Mouse (Mus musculus): ENCODE results near the gene Cacna1h. TPM values are rescaled to one million over a fixed set of nuclear protein-coding genes. Genes with fewer than 3 reads are reported as not detected.

Gene Cacna1h
- 10 to 100 TPM; 14.5 to 19.1 TPM for total RNA-seq (2021)

DNA sequence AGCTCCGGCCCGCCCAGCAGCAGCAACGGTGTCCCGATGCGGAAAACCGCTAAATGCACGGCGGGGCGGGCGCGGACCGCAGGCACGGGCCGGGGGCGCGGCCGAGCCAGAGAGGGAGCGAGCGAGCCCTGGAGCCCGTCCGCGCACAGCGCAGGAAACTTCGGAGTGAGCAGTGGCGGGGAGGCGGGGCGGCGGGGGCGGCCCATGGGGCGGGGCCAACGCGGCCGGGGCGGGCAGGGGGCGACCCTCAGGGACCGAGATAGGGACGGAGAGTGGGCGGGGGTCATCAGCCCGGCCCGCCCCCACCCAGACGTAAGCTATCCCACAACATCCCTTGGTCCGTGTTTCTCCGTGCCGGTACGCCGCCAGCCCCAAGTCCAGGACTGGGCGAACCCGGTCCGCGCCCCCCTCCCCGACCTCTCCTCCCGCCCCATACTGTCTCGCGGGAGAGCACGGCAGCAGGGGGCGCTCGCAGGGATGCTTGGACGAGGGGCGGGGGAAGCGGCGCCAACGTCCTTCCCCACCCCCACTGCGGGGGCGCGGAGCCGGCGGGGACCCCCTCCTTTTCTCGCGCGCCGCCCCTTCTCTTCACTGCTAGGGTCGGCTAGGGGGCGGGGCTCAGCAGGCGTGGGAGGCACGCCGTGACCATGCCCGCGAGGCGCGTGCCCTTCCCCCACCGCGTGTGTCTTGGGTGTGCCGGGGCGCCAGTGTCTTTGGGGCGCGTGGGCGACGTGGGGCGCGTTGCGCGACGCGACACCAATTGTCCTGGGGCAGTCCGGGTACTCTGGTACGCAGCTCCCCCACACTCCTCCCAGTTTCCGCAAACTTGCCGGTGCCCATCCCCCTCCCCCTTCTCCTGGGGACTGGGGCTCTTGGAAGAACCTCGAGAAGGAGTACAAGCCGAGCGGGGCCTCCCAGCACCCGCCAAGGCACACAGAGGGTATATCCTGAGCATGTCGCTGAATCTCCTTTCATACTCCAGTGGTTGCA lies at the start of gene Cacna1h:
TSS of gene Cacna1h (minus strand) at position 167 of the 990 bp plus-strand sequence.
- peak; percentile 81 for DNase-seq

GRCm38 (mm10) chr17:25482092-25482491 lies 48.5 kb upstream of the Cacna1h start:
- no peak for DNase-seq

GRCm38 (mm10) chr17:25480820-25481219 lies 47.2 kb upstream of the Cacna1h start:
- DNase-seq: no peak

- no peak for DNase-seq
Observed at GRCm38 (mm10) chr17:25480152-25480551, 46.6 kb upstream of the Cacna1h start.

DNA sequence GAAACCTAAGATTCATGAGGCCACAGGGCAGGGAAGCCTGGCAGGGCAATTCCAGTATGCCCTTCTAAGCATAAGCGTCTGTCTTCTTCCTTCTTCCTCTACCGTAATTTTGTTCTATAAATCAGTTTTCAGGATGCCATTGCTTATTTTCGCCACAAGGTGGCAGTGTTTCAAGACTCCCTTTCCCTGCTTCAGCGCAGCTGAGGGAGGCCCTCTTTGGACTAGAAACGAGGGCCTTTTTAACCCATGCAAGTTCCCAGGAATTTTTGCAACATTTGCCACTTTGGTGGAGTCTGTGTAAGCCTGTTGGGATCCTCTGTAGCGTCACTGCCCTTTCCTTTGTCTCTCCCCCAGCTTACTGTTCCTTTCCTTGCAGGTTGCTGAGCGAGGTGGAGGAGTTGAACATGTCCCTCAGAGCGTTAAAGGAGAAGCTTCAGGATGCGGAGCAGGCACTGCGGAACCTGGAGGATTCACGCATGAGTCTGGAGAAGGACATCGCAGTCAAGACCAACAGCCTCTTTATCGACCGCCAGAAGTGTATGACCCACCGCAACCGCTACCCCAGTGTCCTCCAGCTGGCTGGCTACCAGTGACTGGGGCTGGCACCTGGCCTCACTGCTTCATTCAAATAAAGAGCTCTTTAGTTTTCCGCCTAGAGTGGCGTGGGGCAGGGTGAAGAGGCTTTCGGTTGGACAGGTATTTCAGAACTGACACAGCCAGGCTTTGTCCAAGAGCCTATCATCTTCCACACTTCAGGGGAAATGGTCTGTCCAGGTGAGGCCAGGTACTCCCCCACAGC lies 42.6 kb upstream of the Cacna1h start:
- peak; percentile 68 for DNase-seq

- DNase-seq: peak; percentile 75
Observed at GRCm38 (mm10) chr17:25474330-25475077, 40.9 kb upstream of the Cacna1h start.

- no peak for DNase-seq
Observed at GRCm38 (mm10) chr17:25472044-25472443, 38.5 kb upstream of the Cacna1h start.

- peak; percentile 19 for DNase-seq
Observed at GRCm38 (mm10) chr17:25471418-25471817, 37.8 kb upstream of the Cacna1h start.

DNA sequence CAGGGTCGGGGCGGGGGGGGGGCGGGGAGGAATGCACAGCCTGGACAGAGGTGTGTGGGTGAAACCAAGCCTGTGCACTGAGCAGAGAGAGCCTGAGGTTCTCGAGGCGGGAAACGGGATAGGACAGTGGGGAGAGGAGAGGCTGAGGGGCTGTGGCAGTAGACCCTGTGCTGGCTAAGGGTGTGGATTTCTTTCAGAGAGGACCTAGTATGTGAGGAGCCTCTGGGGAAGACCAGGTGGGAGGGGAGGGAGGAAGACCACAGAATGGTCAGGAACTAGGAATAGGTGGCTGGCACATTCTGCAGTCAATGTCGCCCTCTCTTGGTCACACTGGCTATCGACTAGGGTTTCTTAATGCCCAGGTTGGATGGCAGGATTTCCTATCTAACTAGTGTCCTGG lies 36.2 kb upstream of the Cacna1h start:
- DNase-seq: peak; percentile 79

- no peak for DNase-seq
Observed at GRCm38 (mm10) chr17:25468301-25468700, 34.7 kb upstream of the Cacna1h start.

GRCm38 (mm10) chr17:25467781-25468180 lies 34.2 kb upstream of the Cacna1h start:
- DNase-seq: no peak

GRCm38 (mm10) chr17:25466257-25466656 lies 32.7 kb upstream of the Cacna1h start:
- no peak for DNase-seq

GRCm38 (mm10) chr17:25464091-25464490 lies 30.5 kb upstream of the Cacna1h start:
- DNase-seq: no peak

DNA sequence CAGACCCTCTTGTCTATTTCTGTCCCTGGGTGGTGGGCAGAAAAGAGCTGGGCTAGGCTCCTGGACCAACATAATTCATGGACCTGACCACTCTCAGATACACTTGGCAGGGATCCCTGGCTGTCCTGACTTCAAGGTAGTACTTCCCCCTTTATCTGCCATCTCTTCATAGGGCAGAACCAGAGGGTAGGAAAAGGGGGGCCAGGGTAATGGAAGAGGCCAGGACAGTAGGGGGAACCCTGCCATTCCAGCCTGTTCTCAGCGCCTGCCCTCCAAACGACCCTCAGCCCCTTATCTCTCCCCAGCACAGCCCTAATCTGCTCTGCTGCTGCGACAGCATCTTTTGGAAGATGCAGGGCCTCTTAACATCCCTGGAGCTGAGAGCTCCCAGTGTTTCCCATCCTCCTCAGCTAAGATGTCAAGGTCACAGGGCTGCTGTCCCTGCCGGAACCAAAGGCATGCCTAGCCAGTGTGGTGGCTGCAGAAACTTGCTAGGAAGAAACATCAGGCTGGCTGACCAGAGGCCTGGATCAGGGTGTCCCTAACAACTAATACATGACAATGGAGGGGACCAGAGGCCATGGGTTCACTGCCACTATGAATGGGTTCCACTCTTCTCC lies 29.9 kb upstream of the Cacna1h start:
- DNase-seq: no peak

- DNase-seq: peak; percentile 27
Observed at GRCm38 (mm10) chr17:25462236-25462875, 28.8 kb upstream of the Cacna1h start.

DNA sequence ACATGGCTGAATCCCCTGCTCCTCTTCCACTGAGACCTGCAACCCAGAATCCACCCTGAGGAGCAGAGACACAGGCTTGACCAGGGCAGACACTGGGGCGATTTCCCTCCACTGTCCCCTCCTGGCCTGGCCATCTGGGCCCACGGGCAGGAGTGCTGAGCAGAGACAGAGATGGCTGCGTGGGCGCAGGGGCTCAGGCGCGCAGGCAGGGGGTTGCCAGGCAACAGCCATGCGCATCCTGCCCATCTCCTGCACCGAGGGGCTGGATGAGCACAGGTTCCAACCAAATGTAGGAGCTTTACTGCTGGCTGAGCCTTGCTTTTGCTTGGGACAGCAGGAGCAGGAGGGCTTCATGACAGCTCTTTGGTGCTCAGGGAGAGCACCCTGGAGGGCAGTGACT lies 23.0 kb upstream of the Cacna1h start:
- DNase-seq: no peak

DNA sequence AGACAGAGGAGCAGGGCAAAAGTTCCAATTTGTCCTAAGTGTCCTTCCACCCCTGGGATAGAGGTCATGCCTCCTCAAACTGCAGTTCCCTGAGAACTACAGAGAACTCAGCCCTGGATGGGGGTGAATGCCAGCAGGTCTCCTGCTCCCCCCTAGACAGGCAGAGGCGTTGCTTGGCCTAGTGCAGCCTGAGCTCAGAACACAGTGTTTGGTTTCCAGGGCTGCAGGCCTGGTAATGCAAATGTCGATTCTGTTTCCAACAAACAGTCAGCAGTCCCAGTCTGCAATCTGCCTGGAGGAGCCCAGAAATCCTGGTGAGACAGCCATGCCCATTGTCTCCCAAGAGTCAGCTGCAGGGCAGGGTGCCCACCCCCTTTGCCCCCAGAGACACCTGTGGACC lies 20.7 kb upstream of the Cacna1h start, which contains the start of gene Tekt4:
TSS of gene Tekt4 (plus strand) at position 344 of the 400 bp plus-strand sequence.
- no peak for DNase-seq

- no peak for DNase-seq
Observed at GRCm38 (mm10) chr17:25452246-25452965, 18.8 kb upstream of the Cacna1h start.

- DNase-seq: no peak
Observed at GRCm38 (mm10) chr17:25450329-25450728, 16.7 kb upstream of the Cacna1h start.

GRCm38 (mm10) chr17:25447865-25448264 lies 14.3 kb upstream of the Cacna1h start:
- DNase-seq: no peak

- DNase-seq: no peak
Observed at GRCm38 (mm10) chr17:25445841-25446240, 12.3 kb upstream of the Cacna1h start.

All from heart, postnatal 4 days (tissue).